Mouse (Mus musculus) layer of hippocampus, postnatal 36 days (tissue): ENCODE data around the gene Rps2. TPM values are rescaled to one million over a fixed set of nuclear protein-coding genes. Genes with fewer than 3 reads are reported as not detected.

ENCODE experiments used
- total RNA-seq, 2 experiments: library from RNA; stranded (reverse); gene quantifications; 2 replicates each; pipeline ENCODE4 v1.2.3; 2021

The Rps2 gene
- total RNA-seq, 2 experiments from 2014 or later: 326 to 349 TPM

Other genes with a start within 250 kb of the Rps2 start
- 10 to 100 TPM; 30.3 to 42.7 TPM for gene E4f1, start 247.8 kb upstream of the Rps2 start, total RNA-seq
- gene Pgp, start 247.7 kb upstream of the Rps2 start, total RNA-seq: 10 to 100 TPM; 62.3 to 66.4 TPM
- 1 to 10 TPM; 1.9 to 2.6 TPM for gene Bricd5, start 244.2 kb upstream of the Rps2 start, total RNA-seq
- gene Mlst8, start 239.0 kb upstream of the Rps2 start, total RNA-seq: 10 to 100 TPM; 40.7 to 45.0 TPM
- 100 to 1,000 TPM; 158 to 160 TPM for gene Caskin1, start 229.5 kb upstream of the Rps2 start, total RNA-seq
- gene Traf7, start 190.2 kb upstream of the Rps2 start, total RNA-seq: 10 to 100 TPM; 86.7 to 95.1 TPM
- 10 to 100 TPM; 72.9 to 76.8 TPM for gene Rab26, start 183.9 kb upstream of the Rps2 start, total RNA-seq
- gene Pkd1, start 168.3 kb upstream of the Rps2 start, total RNA-seq: 10 to 100 TPM; 84.9 to 95.3 TPM
- gene Tsc2, start 85.5 kb upstream of the Rps2 start, total RNA-seq: 100 to 1,000 TPM; 181 to 184 TPM
- 1 to 10 TPM; 3.9 to 6.9 TPM for gene Nthl1, start 85.4 kb upstream of the Rps2 start, total RNA-seq
- gene Slc9a3r2, start 67.8 kb upstream of the Rps2 start, total RNA-seq: 10 to 100 TPM; 41.1 to 43.3 TPM
- gene Npw, start 59.7 kb upstream of the Rps2 start, total RNA-seq: 1 to 10 TPM; 1.7 to 2.9 TPM
- 10 to 100 TPM; 38.2 to 43.5 TPM for gene Zfp598, start 48.4 kb upstream of the Rps2 start, total RNA-seq
- 100 to 1,000 TPM; 152 to 165 TPM for gene Syngr3, start 28.2 kb upstream of the Rps2 start, total RNA-seq
- 10 to 100 TPM; 17.0 to 22.7 TPM for gene Gfer, start 22.0 kb upstream of the Rps2 start, total RNA-seq
- 1 to 10 TPM; 2.5 to 3.0 TPM for gene Noxo1, start 21.9 kb upstream of the Rps2 start, total RNA-seq
- 10 to 100 TPM; 26.1 to 29.4 TPM for gene Tbl3, start 10.5 kb upstream of the Rps2 start, total RNA-seq
- not detected for gene Rnf151, start 53 bp upstream of the Rps2 start, total RNA-seq
- 100 to 1,000 TPM; 199 to 228 TPM for gene Ndufb10, start 6.4 kb downstream of the Rps2 start, total RNA-seq
- under 1 TPM in 1 of 2 experiments, not detected in 1; 0.56 TPM for gene Rpl3l, start 9.7 kb downstream of the Rps2 start, total RNA-seq
- gene Msrb1, start 18.5 kb downstream of the Rps2 start, total RNA-seq: 10 to 100 TPM; 42.1 to 45.6 TPM
- gene Hs3st6, start 34.9 kb downstream of the Rps2 start, total RNA-seq: not detected
- not detected for gene Meiob, start 86.2 kb downstream of the Rps2 start, total RNA-seq
- gene Hagh, start 122.0 kb downstream of the Rps2 start, total RNA-seq: 100 to 1,000 TPM; 131 to 134 TPM
- 10 to 100 TPM; 18.3 to 23.0 TPM for gene Fahd1, start 132.2 kb downstream of the Rps2 start, total RNA-seq
- gene Igfals, start 147.9 kb downstream of the Rps2 start, total RNA-seq: under 1 TPM in 1 of 2 experiments, not detected in 1; 0.33 TPM
- gene Nubp2, start 168.2 kb downstream of the Rps2 start, total RNA-seq: 10 to 100 TPM; 33.2 to 37.1 TPM
- gene Spsb3, start 168.5 kb downstream of the Rps2 start, total RNA-seq: 10 to 100 TPM; 39.2 to 42.8 TPM
- 10 to 100 TPM; 57.5 to 70.4 TPM for gene Eme2, start 177.0 kb downstream of the Rps2 start, total RNA-seq
- 10 to 100 TPM; 75.3 to 75.9 TPM for gene Mrps34, start 177.0 kb downstream of the Rps2 start, total RNA-seq
- 10 to 100 TPM; 60.0 to 67.5 TPM for gene Nme3, start 178.4 kb downstream of the Rps2 start, total RNA-seq
- gene Mapk8ip3, start 218.9 kb downstream of the Rps2 start, total RNA-seq: 100 to 1,000 TPM; 384 to 406 TPM
- gene Jpt2, start 242.6 kb downstream of the Rps2 start, total RNA-seq: 1 to 10 TPM; 5.5 to 6.3 TPM